Mouse (Mus musculus) myocyte (in vitro differentiated cells): ENCODE measurements at regions not wholly inside any gene's neighbourhood (a gene's known extent, or its start where the extent isn't known, plus 50 kb on each side); places are given as distances from the start of the nearest gene placed in this dataset.

Experiments used
- MAX ChIP-seq: IDR thresholded peaks from one replicate; pipeline ENCODE4 v1.6.1; 2011; ENCODE audit warnings: low read depth, mild to moderate bottlenecking, control low read depth
- MYOD1 ChIP-seq, 3 experiments: IDR thresholded peaks; one replicate each; pipeline ENCODE4 v1.6.1; 2011; ENCODE audit warnings: control low read depth in 2 of 3, low read depth in 2 of 3, mild to moderate bottlenecking in 2 of 3, moderate library complexity in 1 of 3; ENCODE audit not compliant: insufficient read length in 2 of 3, control insufficient read depth in 1 of 3
- MYOG ChIP-seq, 3 experiments: IDR thresholded peaks; one replicate each; pipeline ENCODE4 v1.6.1; 2011; ENCODE audit warnings: control low read depth in 2 of 3, low read depth in 2 of 3, mild to moderate bottlenecking in 2 of 3; ENCODE audit not compliant: insufficient read length in 2 of 3, control insufficient read depth in 1 of 3, insufficient read depth in 1 of 3
- POLR2A ChIP-seq: IDR thresholded peaks from one replicate; pipeline ENCODE4 v1.6.1; 2011; ENCODE audit warnings: low read depth, mild to moderate bottlenecking, control low read depth, moderate library complexity; ENCODE audit not compliant: insufficient read length
- POLR2AphosphoS2 ChIP-seq: IDR thresholded peaks from one replicate; pipeline ENCODE4 v1.6.1; 2011; ENCODE audit warnings: low read depth, control low read depth; ENCODE audit not compliant: insufficient read length
- TCF12 ChIP-seq: IDR thresholded peaks from one replicate; pipeline ENCODE4 v1.6.1; 2011; ENCODE audit warnings: mild to moderate bottlenecking, control low read depth; ENCODE audit not compliant: poor library complexity, insufficient read depth, severe bottlenecking

DNA sequence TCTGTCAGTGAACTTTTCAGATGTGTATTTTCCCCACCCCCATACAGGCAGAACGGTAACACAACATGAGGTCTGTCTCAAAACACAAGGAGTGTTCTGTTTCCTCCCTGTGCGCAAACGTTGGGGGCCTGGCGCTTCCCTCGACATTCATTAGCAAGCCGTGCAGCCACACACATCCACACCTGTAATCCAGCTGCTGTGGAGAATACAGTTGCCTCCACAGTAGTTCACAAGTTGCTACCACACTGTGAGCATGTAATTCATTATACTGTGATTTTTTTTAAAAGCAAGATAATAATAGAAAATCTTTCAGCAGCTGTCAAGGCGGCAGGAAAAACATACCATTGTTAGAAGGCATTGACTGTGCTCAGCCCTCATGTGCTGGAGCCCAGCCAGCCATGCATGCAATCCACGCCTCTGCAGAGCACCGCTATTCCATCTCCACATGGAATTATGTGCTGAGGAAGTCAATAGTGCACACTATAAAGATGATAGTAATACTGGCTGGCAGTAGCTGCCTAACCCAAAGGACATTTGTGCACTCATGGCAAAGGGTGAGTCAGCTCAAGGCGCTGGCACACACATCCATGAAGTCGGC is 586.1 kb upstream of the Sox11 start:
- TF ChIP-seq MYOD1 (IDR thresholded peaks at IDR 0.05; ENCODE audit: control insufficient read depth in 1 of 3, insufficient read length in 2 of 3, low read depth in 2 of 3) (no peak), POLR2A (no peak), MAX (no peak), POLR2AphosphoS2 (no peak), MYOG (IDR thresholded peaks at IDR 0.05; ENCODE audit: control insufficient read depth in 1 of 3, insufficient read depth in 1 of 3, insufficient read length in 2 of 3, low read depth in 2 of 3) (no peak), TCF12 (no peak)
